Mouse (Mus musculus): Measurements from ENCODE around the gene Tmtc3.
"Not testable (repeated sequence)": the region's sequence is repeated elsewhere in the genome, so short reads cannot be mapped to it uniquely, and the experiment has no call there.

Tmtc3 gene

GRCm38 (mm10) chr10:100487097-100487978 lies at the start of gene Tmtc3, which contains the start of gene Cep290:
Gene Tmtc3, minus strand, starts transcription at chr10:100487350.
Gene Cep290, plus strand, starts transcription at chr10:100487558.
- CTCF ChIA-PET: no interaction called here

- CTCF ChIA-PET: no interaction called here
Observed at GRCm38 (mm10) chr10:100524499-100525390, 37.6 kb upstream of the Tmtc3 start.

GRCm38 (mm10) chr10:100522330-100522729 lies 35.2 kb upstream of the Tmtc3 start:
- CTCF ChIA-PET: no interaction called here

- CTCF ChIA-PET: interaction anchor here (0.6 kb wide), 1 partner anchor 103 kb away, joined by 3 read pairs; no protein-coding TSS in a partner anchor
Observed at GRCm38 (mm10) chr10:100521617-100522016, 34.5 kb upstream of the Tmtc3 start.

- CTCF ChIA-PET: no interaction called here
Observed at GRCm38 (mm10) chr10:100508170-100508569, 21.0 kb upstream of the Tmtc3 start.

GRCm38 (mm10) chr10:100498309-100498708 lies 11.2 kb upstream of the Tmtc3 start:
- CTCF ChIA-PET: no interaction called here

GRCm38 (mm10) chr10:100491916-100492315 lies 4.8 kb upstream of the Tmtc3 start:
- CTCF ChIA-PET: interaction anchor here (0.5 kb wide), 1 partner anchor 19 kb away, joined by 4 read pairs; no protein-coding TSS in a partner anchor

- CTCF ChIA-PET: no interaction called here
Observed at GRCm38 (mm10) chr10:100486701-100487096, 451 bp downstream of the Tmtc3 start.

GRCm38 (mm10) chr10:100479538-100479937 lies 7.6 kb downstream of the Tmtc3 start:
- CTCF ChIA-PET: interaction anchor here (0.6 kb wide), 1 partner anchor 8 kb away, joined by 3 read pairs; no protein-coding TSS in a partner anchor

- CTCF ChIA-PET: interaction anchor here (0.7 to 1.0 kb wide), 3 partner anchors 38 to 836 kb away, joined by 3 to 5 read pairs (median 4); no protein-coding TSS in a partner anchor
Observed at GRCm38 (mm10) chr10:100475040-100475439, 12.1 kb downstream of the Tmtc3 start.

- CTCF ChIA-PET: no interaction called here
Observed at GRCm38 (mm10) chr10:100460515-100460914, 26.6 kb downstream of the Tmtc3 start.

GRCm38 (mm10) chr10:100449394-100449793 lies 37.8 kb downstream of the Tmtc3 start:
- CTCF ChIA-PET: no interaction called here

GRCm38 (mm10) chr10:100427592-100427991 lies 59.6 kb downstream of the Tmtc3 start:
- CTCF ChIA-PET: no interaction called here

- CTCF ChIA-PET: no interaction called here
Observed at GRCm38 (mm10) chr10:100415566-100415965, 71.6 kb downstream of the Tmtc3 start.

- CTCF ChIA-PET: not testable (repeated sequence)
Observed at GRCm38 (mm10) chr10:100402301-100402700, 84.8 kb downstream of the Tmtc3 start.

Measured in spleen, embryonic (tissue).